Mouse (Mus musculus): Measurements from ENCODE around the gene Ncam1. TPM values are rescaled to one million over a fixed set of nuclear protein-coding genes. Genes with fewer than 3 reads are reported as not detected.

Ncam1 gene
- polyA plus RNA-seq, 1 experiment, result 0.31 TPM

DNA sequence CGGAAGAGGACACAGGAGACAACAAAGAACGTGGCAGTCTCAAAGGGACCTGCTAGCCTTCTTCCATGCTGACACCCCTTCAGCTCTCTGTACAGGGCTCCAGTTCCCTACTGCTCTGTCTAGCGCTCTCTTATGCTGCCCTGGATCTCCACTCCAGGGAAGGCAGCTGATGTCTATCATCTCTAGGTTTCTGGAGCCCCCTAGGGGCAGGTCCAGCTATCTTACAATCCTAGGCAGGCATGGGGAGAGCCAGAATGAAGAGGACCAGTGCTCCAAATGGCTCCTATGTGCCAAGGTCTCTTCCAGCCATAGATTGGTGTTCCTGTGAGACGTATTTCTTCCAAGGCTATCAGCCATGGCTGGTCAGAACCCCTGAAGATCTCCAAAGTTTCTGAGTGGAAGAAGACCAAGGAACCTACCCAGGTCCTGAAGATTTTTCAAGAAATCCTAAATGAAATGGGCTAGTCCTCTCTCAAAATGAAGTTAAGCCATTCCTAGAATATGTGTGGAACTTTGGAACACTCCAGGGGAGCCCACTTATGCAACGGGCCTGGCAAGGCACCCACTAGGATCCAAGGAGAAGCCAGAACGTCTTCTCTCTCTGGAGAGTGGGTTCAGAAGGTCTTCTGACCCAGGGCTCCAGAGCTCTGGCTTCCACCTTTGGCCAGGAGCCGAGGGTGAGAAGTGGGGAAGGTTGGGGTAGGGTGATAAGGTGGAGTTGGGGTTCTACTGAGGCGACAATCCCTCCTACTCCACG, 290.7 kb downstream of the Ncam1 start:
- TF ChIP-seq FLI1 (IDR thresholded peaks at IDR 0.05; ENCODE audit: low read length) (no peak), GATA1 (IDR thresholded peaks at IDR 0.05; ENCODE audit: borderline replicate concordance, low read length) (no peak)
- Histone ChIP-seq H3K4me1 (no peaks in the 10 kb centered on the region; the same call in 1 of the 2 replicates), H3K27me3 (replicated peaks) (no peaks in the 10 kb centered on the region), H3K9me3 (peaks cover 8% of the 10 kb centered on the region; the same call in 1 of the 2 replicates), H3K36me3 (replicated peaks; ENCODE audit: low read length) (no peaks in the 10 kb centered on the region), H3K4me3 (replicated peaks) (no peak overlapping the region)

DNA sequence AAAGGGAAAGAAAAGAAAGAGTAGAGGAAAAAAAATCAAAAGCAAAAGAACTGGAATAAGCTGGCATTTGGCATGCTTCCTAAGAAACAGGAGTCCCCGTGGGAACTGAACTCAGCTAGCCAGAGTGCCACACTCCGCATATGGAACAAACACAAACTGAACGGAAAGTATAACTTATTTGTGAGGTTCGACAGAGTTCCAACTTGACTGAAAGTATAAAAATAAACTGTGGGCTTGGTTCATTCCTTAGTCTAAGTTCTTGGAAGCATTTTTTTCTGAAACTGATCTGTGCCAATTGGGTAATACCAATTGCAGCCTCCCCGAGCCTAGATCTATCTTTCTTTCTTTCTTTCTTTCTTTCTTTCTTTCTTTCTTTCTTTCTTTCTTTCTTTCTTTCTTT, 294.1 kb downstream of the Ncam1 start:
- TF ChIP-seq GATA1 (IDR thresholded peaks at IDR 0.05; ENCODE audit: borderline replicate concordance, low read length), result no peak
- TF ChIP-seq FLI1 (IDR thresholded peaks at IDR 0.05; ENCODE audit: low read length), result no peak
- no peaks in the 10 kb centered on the region for H3K27me3 ChIP-seq (replicated peaks)
- no peak overlapping the region for H3K4me3 ChIP-seq (replicated peaks)
- no peaks in the 10 kb centered on the region for H3K36me3 ChIP-seq (replicated peaks; ENCODE audit: low read length)
- H3K4me1 ChIP-seq, result no peaks in the 10 kb centered on the region; the same call in 1 of the 2 replicates
- H3K9me3 ChIP-seq, result peaks cover 4% of the 10 kb centered on the region; the same call in 1 of the 2 replicates

DNA sequence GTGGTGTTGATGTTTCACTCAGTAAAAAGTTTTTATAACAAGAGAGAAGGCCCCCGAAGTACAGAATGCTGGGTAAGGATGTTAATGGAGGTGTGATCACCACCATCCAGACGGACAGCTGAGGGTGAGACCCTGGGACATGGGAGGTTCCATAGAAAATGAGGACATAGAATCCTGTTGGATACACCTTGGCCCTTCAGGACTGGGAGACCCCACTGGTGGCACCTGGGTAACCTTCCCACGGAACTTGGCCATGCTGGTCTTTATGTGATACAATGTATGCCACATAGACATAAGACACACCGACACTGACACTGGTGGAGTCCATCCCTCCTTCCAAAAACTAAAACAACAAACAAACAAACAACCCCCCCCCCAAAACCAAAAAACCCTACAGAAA, 296.5 kb downstream of the Ncam1 start:
- H3K4me3 ChIP-seq (replicated peaks), result no peak overlapping the region
- H3K4me1 ChIP-seq, result no peaks in the 10 kb centered on the region
- TF ChIP-seq GATA1 (IDR thresholded peaks at IDR 0.05; ENCODE audit: borderline replicate concordance, low read length) (no peak), FLI1 (IDR thresholded peaks at IDR 0.05; ENCODE audit: low read length) (no peak)
- no peaks in the 10 kb centered on the region for H3K9me3 ChIP-seq
- H3K36me3 ChIP-seq (replicated peaks; ENCODE audit: low read length), result no peaks in the 10 kb centered on the region
- no peaks in the 10 kb centered on the region for H3K27me3 ChIP-seq (replicated peaks)

DNA sequence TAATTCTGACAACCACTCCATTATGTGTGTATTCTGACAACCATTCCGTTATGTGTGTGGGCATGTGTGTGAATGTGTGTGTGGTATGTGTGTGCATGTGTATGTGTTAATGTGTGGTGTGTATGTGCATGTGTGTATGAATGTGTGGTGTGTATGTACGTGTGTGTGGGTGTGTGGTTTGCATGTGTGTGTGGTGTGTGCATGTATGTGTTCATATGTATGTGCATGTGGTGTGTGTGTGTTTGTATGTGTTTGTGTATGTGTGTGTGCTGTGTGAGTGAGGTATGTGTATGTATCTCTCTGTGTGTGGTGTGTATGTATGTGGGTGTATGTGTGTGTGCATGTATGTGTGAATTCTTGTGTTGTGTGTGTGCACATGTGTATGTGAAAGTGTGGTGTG, 298.8 kb downstream of the Ncam1 start:
- no peaks in the 10 kb centered on the region for H3K27me3 ChIP-seq (replicated peaks)
- peak overlapping the region; percentile 64 for H3K4me3 ChIP-seq (replicated peaks)
- no peaks in the 10 kb centered on the region for H3K9me3 ChIP-seq
- H3K36me3 ChIP-seq (replicated peaks; ENCODE audit: low read length), result no peaks in the 10 kb centered on the region
- H3K4me1 ChIP-seq, result no peaks in the 10 kb centered on the region
- TF ChIP-seq FLI1 (IDR thresholded peaks at IDR 0.05; ENCODE audit: low read length) (no peak), GATA1 (IDR thresholded peaks at IDR 0.05; ENCODE audit: borderline replicate concordance, low read length) (no peak)

DNA sequence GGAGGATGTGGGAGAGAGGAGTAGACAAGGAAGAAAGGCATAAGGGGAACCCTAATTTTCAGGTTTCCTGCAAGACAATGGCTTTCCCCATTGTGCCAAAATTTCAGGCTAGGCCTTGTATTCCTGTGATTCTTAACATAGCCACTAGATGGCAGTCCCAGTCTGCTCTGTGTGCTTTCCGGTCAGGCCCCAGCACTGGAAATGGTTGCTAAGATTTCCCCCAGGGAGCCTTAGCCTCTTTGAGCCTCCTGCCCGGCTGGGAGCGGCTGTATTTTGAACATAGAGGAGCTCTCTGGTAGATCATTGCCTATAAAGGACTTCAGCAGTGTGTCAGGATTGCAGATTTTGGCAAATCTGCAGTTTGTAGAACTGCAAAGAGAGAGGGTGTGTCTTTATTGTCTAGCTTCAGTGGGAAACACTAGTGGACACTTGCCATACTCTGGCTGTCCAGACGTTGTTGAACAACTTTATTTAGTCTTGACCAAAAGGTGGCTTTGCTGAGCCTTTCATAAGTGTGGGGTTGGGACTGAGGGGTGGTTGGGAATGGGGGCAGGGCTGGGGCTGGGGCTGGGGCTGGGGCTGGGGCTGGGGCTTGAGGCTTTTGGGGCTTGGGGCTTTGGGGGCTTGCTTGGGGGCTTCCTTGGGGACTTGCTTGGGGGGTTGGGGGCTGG, 304.6 kb downstream of the Ncam1 start:
- Histone ChIP-seq H3K4me1 (peaks cover 2% of the 10 kb centered on the region; the same call in 1 of the 2 replicates), H3K9me3 (no peaks in the 10 kb centered on the region), H3K27me3 (replicated peaks) (peaks cover 2% of the 10 kb centered on the region), H3K4me3 (replicated peaks) (no peak overlapping the region), H3K36me3 (replicated peaks; ENCODE audit: low read length) (no peaks in the 10 kb centered on the region)
- no peak for TF ChIP-seq FLI1 (IDR thresholded peaks at IDR 0.05; ENCODE audit: low read length)
- no peak for TF ChIP-seq GATA1 (IDR thresholded peaks at IDR 0.05; ENCODE audit: borderline replicate concordance, low read length)

DNA sequence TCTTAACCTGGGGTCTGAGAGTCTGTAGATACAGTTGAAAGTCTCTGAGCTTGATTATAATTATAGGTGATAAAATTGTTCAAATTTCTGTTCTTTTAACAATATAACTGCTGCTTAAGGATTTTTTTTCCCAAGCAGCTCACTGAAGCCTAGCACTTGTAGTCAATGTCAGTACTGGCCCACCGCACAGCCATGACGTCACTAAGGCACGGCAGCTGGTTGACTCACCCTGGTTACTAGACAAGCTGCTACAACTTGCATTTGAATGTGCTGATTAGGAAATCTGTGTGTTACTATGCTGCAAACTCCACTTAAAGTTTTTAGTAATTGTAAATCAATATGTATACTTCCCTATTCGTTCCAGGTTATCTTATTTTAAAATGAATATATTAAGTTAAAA, 308.1 kb downstream of the Ncam1 start:
- no peak overlapping the region for H3K4me3 ChIP-seq (replicated peaks)
- peaks cover 21% of the 10 kb centered on the region for H3K4me1 ChIP-seq
- TF ChIP-seq GATA1 (IDR thresholded peaks at IDR 0.05; ENCODE audit: borderline replicate concordance, low read length) (no peak), FLI1 (IDR thresholded peaks at IDR 0.05; ENCODE audit: low read length) (no peak)
- no peaks in the 10 kb centered on the region for H3K36me3 ChIP-seq (replicated peaks; ENCODE audit: low read length)
- H3K9me3 ChIP-seq, result no peaks in the 10 kb centered on the region
- peaks cover 17% of the 10 kb centered on the region for H3K27me3 ChIP-seq (replicated peaks)

DNA sequence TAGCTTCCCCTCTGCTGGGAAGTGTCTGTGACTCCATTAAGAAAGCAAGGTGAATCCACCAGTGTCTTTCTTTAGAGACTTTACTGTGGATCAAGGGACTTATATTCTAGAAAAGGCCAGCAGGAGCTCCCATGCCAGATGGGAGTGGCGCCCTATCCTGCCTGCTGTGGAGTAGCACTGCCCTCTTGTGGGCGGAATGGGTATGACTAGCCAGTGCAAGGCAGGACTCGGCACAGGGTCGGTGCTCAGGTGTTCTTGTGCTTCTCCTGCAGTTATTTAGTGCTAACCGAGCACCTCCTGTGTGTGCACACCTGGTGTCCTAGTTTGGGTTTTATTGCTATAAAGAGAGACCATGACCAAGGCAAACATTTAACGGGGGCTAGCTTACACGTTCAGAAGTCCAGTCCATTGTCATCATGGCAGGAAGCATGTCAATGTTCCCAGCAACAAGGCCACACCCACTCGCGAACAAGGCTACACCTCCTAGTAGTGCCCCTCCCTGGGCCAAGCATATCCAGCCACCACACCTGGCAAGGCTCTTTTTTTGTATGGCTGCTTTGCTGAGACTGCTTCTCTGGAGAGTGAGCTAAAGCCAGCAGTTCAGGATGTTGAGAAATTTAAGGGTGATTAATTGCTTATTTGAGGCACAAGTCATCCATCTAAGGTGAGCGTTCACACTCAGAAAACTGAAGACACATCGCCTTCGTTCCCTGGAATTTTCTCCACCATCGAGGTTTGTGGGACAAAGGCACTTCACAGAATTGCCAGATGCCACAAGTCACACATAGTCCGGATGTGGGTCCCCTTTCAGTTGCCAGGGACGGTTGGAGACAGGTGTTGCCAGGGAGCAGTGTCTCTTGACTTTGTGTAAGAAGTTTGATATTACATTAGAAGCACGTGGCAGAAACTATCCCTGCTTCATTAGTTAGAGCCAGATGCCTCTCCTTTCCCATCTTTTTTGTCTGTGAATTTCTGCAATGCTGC, 309.5 kb downstream of the Ncam1 start:
- TF ChIP-seq GATA1 (IDR thresholded peaks at IDR 0.05; ENCODE audit: borderline replicate concordance, low read length) (no peak), FLI1 (IDR thresholded peaks at IDR 0.05; ENCODE audit: low read length) (no peak)
- H3K4me3 ChIP-seq (replicated peaks), result peak overlapping the region; percentile 72
- no peaks in the 10 kb centered on the region for H3K9me3 ChIP-seq
- H3K36me3 ChIP-seq (replicated peaks; ENCODE audit: low read length), result no peaks in the 10 kb centered on the region
- peaks cover 19% of the 10 kb centered on the region for H3K27me3 ChIP-seq (replicated peaks)
- H3K4me1 ChIP-seq, result peaks cover 32% of the 10 kb centered on the region

DNA sequence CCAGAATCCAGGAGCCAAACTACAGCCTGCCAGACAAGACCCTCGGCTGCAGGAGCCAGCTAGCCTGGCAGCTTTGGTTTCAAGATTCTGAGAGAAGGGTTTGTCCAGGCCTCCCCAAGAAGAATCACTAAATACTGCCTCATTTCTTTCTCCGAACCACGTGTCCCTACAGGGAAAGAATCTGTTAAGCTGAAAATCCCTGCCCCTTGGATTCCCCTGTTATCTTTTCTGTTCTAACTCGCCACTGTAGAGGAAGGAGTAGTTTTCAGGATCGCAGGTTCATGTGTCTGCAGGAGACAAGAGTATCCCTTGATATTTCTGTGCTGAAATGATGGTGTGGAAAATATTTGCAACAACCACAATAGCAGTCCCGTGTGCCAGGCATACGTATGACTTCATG, 310.5 kb downstream of the Ncam1 start:
- TF ChIP-seq GATA1 (IDR thresholded peaks at IDR 0.05; ENCODE audit: borderline replicate concordance, low read length) (no peak), FLI1 (IDR thresholded peaks at IDR 0.05; ENCODE audit: low read length) (no peak)
- Histone ChIP-seq H3K4me3 (replicated peaks) (no peak overlapping the region), H3K4me1 (peaks cover 40% of the 10 kb centered on the region), H3K9me3 (no peaks in the 10 kb centered on the region), H3K36me3 (replicated peaks; ENCODE audit: low read length) (no peaks in the 10 kb centered on the region), H3K27me3 (replicated peaks) (peaks cover 19% of the 10 kb centered on the region)

DNA sequence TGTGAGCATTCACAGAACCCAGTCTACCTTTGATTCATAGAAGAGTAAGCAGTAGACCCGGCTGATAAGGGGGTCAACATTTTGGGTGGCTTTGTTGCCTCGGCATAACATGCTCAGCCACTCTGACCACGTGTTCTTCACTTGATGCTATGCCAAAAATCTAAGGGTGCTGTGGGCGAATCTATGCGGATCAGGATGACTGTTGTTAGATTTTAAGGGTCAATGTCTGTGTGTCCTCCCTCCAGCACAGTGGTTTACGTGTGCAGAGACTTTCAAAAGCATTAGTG, 311.1 kb downstream of the Ncam1 start:
- peaks cover 19% of the 10 kb centered on the region for H3K27me3 ChIP-seq (replicated peaks)
- no peaks in the 10 kb centered on the region for H3K9me3 ChIP-seq
- H3K4me1 ChIP-seq, result peaks cover 45% of the 10 kb centered on the region
- no peaks in the 10 kb centered on the region for H3K36me3 ChIP-seq (replicated peaks; ENCODE audit: low read length)
- H3K4me3 ChIP-seq (replicated peaks), result no peak overlapping the region
- TF ChIP-seq FLI1 (IDR thresholded peaks at IDR 0.05; ENCODE audit: low read length) (no peak), GATA1 (IDR thresholded peaks at IDR 0.05; ENCODE audit: borderline replicate concordance, low read length) (no peak)

Data from megakaryocyte, embryonic 14.5 days (primary cell).